Mouse (Mus musculus): ENCODE results near the gene Fkbp7. TPM values are rescaled to one million over a fixed set of nuclear protein-coding genes. Genes with fewer than 3 reads are reported as not detected.

Gene Fkbp7
- total and polyA plus RNA-seq, 3 experiments = 1.1 to 1.8 TPM; not detected in 1

- TF ChIP-seq KAT2A (conservative IDR thresholded peaks at IDR 0.05; ENCODE audit: low read depth, low read length) = no peak
- TF ChIP-seq ETS1 (IDR thresholded peaks at IDR 0.05; ENCODE audit: low read depth, low read length) = no peak
These were observed 32.7 kb upstream of the Fkbp7 start (continued) for GRCm38 (mm10) chr2:76705655-76706054.

DNA sequence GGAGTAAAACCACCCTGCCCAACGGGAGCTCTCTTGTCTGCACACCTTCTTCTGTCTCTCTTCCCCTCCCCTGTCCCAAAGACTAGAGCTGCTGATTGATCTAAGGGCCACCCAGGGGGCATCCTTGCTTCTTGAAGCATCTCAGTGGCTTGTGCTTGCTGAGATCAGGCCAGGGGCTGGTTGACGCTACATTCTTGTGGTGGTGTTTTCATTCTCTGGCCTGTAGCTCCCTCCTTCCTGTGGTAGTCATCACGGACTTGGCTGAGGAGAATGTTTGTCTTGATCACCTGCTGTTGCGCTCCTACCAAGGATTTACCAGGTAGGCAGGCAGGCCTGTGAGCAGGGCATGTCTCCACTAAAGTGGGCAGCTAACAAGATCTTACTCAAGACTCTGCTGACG, 29.8 kb upstream of the Fkbp7 start:
- H3K36me3 ChIP-seq (ENCODE audit: control insufficient read depth in 1 of 2, insufficient read depth in 2 of 2, low read length in 2 of 2) = peaks cover 0 to 3% of the 10 kb centered on the region in 2 experiments; a peak in 1 of 4 replicates
- TF ChIP-seq TBP (IDR thresholded peaks at IDR 0.05; ENCODE audit: low read depth, low read length) = no peak
- TF ChIP-seq RAD21 (IDR thresholded peaks at IDR 0.05; ENCODE audit: low read depth, low read length) = no peak
- TF ChIP-seq HCFC1 (IDR thresholded peaks at IDR 0.05; ENCODE audit: low read depth, low read length) = no peak
- no peak for TF ChIP-seq ELF1 (IDR thresholded peaks at IDR 0.05; ENCODE audit: low read depth, low read length)
- no peak for TF ChIP-seq CHD1 (IDR thresholded peaks at IDR 0.05; ENCODE audit: low read depth, low read length)
- H3K4me3 ChIP-seq (ENCODE audit: control insufficient read depth in 1 of 2, insufficient read depth in 1 of 2, low read depth in 2 of 2, low read length in 2 of 2) = no peak overlapping the region

DNA sequence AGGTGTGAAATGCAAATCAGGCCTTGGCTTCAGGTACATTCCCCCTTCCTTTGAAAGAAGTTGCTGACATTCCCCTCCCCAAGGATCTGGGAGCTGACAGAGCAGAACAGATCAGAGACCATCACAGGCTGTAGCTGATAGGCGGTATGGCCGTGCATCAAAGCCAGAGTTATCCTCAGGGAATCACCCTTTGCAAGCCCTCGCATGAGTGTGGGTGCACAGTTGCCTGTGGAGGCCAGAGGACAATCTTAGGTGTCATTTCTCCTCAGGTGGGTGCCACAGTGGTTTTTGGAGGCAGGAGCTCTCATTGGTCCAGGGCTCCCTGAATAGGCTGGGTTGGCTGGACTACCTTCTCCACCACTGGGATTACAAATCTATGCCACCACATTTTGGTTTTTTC, 29.3 kb upstream of the Fkbp7 start:
- Histone ChIP-seq H3K9ac (ENCODE audit: control insufficient read depth, low read depth, low read length, poor library complexity, severe bottlenecking) (no peak overlapping the region), H3K36me3 (ENCODE audit: control insufficient read depth in 1 of 2, insufficient read depth in 2 of 2, low read length in 2 of 2) (peaks cover 0 to 3% of the 10 kb centered on the region in 2 experiments; a peak in 1 of 4 replicates)

More for the DNA sequence above, 29.8 kb upstream of the Fkbp7 start:
- no peak for DNase-seq (ENCODE audit: low read depth, low spot score)
- Histone ChIP-seq H3K9ac (ENCODE audit: control insufficient read depth, low read depth, low read length, poor library complexity, severe bottlenecking) (no peak overlapping the region), H3K4me1 (ENCODE audit: control insufficient read depth in 1 of 2, insufficient read depth in 2 of 2, low read length in 2 of 2) (no peaks in the 10 kb centered on the region), H3K79me2 (ENCODE audit: control insufficient read depth, insufficient read depth, low read length, poor library complexity) (no peaks in the 10 kb centered on the region), H3K9me3 (replicated peaks; ENCODE audit: insufficient read depth, low read length) (no peaks in the 10 kb centered on the region), H3K27me3 (ENCODE audit: control insufficient read depth in 1 of 2, insufficient read depth in 2 of 2, low read length in 2 of 2) (no peaks in the 10 kb centered on the region), H3K27ac (ENCODE audit: control insufficient read depth, low read depth, low read length) (no peak overlapping the region)

More for the DNA sequence above, 29.3 kb upstream of the Fkbp7 start:
- H3K27ac ChIP-seq (ENCODE audit: control insufficient read depth, low read depth, low read length) = no peak overlapping the region
- no peak overlapping the region for H3K4me3 ChIP-seq (ENCODE audit: control insufficient read depth in 1 of 2, insufficient read depth in 1 of 2, low read depth in 2 of 2, low read length in 2 of 2)
- no peak for DNase-seq (ENCODE audit: low read depth, low spot score)
- TF ChIP-seq MAZ (IDR thresholded peaks at IDR 0.05; ENCODE audit: low read depth, low read length) = no peak
- TF ChIP-seq CHD1 (IDR thresholded peaks at IDR 0.05; ENCODE audit: low read depth, low read length) = no peak
- no peak for TF ChIP-seq TBP (IDR thresholded peaks at IDR 0.05; ENCODE audit: low read depth, low read length)
- no peak for TF ChIP-seq JUND (IDR thresholded peaks at IDR 0.05; ENCODE audit: low read depth, low read length)
- no peak for TF ChIP-seq POLR2A (IDR thresholded peaks at IDR 0.05; ENCODE audit: control insufficient read depth in 1 of 2, insufficient read depth in 1 of 2, low read depth in 1 of 2, low read length in 2 of 2, poor library complexity in 1 of 2)
- no peak for TF ChIP-seq ETS1 (IDR thresholded peaks at IDR 0.05; ENCODE audit: low read depth, low read length)
- no peak for TF ChIP-seq MAFK (IDR thresholded peaks at IDR 0.05; ENCODE audit: borderline replicate concordance, low read depth, low read length)
- no peak for TF ChIP-seq MAX (IDR thresholded peaks at IDR 0.05; ENCODE audit: low read length)
- no peak for TF ChIP-seq MYB (IDR thresholded peaks at IDR 0.05; ENCODE audit: low read depth, low read length)
- TF ChIP-seq USF2 (IDR thresholded peaks at IDR 0.05; ENCODE audit: borderline replicate concordance in 1 of 2, insufficient read depth in 1 of 2, low read depth in 1 of 2, low read length in 2 of 2) = no peak
- TF ChIP-seq RCOR1 (IDR thresholded peaks at IDR 0.05; ENCODE audit: low read depth, low read length) = no peak
- TF ChIP-seq UBTF (IDR thresholded peaks at IDR 0.05; ENCODE audit: borderline replicate concordance, insufficient read depth, low read depth, low read length) = no peak
- TF ChIP-seq NELFE (IDR thresholded peaks at IDR 0.05; ENCODE audit: low read depth, low read length) = no peak
- TF ChIP-seq TAL1 (IDR thresholded peaks at IDR 0.05; ENCODE audit: low read length) = no peak
- no peak for TF ChIP-seq SMC3 (IDR thresholded peaks at IDR 0.05; ENCODE audit: low read depth, low read length)
- TF ChIP-seq KAT2A (conservative IDR thresholded peaks at IDR 0.05; ENCODE audit: low read depth, low read length) = no peak
- no peak for TF ChIP-seq E2F4 (IDR thresholded peaks at IDR 0.05; ENCODE audit: borderline replicate concordance, low read depth, low read length)
- TF ChIP-seq ZMIZ1 (IDR thresholded peaks at IDR 0.05; ENCODE audit: low read depth, low read length) = no peak
- no peaks in the 10 kb centered on the region for H3K9me3 ChIP-seq (replicated peaks; ENCODE audit: insufficient read depth, low read length)
- no peaks in the 10 kb centered on the region for H3K79me2 ChIP-seq (ENCODE audit: control insufficient read depth, insufficient read depth, low read length, poor library complexity)
- no peaks in the 10 kb centered on the region for H3K27me3 ChIP-seq (ENCODE audit: control insufficient read depth in 1 of 2, insufficient read depth in 2 of 2, low read length in 2 of 2)
- no peaks in the 10 kb centered on the region for H3K4me1 ChIP-seq (ENCODE audit: control insufficient read depth in 1 of 2, insufficient read depth in 2 of 2, low read length in 2 of 2)
